Mouse (Mus musculus) kidney, adult 2 months (tissue): ENCODE data around the gene Fcna.

ENCODE experiments used
- CTCF ChIP-seq: fragments of 200-500 bp; conservative IDR thresholded peaks from 2 replicates; pipeline ENCODE4 v1.5.1; 2011; ENCODE audit warnings: low read depth, mild to moderate bottlenecking, control low read depth, low read length, moderate library complexity, mixed read lengths; ENCODE audit not compliant: insufficient read depth, insufficient read length
- POLR2A ChIP-seq: fragments of 200-500 bp; IDR thresholded peaks from one replicate; pipeline ENCODE4 v1.6.1; 2011; ENCODE audit warnings: low read depth, low read length, control low read depth

DNA sequence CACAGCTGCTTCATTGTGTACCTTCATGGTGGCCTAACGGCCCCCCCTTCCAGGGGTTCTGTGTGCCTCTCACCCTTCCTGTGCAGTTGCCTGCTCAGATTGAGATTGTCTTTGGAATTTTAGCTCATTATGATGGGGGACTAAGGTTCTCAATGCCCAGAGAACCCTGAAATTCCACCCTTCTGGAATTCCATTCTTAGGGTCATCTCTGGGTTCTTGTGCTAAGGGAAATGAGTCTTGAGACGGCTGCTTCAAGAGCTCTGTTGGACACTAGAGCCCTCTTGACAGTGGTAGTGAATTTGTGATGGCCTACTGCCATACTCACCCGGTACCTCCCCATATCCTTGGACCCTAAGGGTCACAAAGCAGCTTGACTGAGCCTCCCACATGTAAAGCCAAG is 10.3 kb downstream of the Fcna start, which contains the start of gene Ccdc183:
- no peak for TF ChIP-seq CTCF
- TF ChIP-seq POLR2A: no peak
